Mouse (Mus musculus): ENCODE data around the gene Terb2. TPM values are rescaled to one million over a fixed set of nuclear protein-coding genes. Genes with fewer than 3 reads are reported as not detected.

Gene Terb2
- total and polyA plus RNA-seq, 3 experiments: not detected

DNA sequence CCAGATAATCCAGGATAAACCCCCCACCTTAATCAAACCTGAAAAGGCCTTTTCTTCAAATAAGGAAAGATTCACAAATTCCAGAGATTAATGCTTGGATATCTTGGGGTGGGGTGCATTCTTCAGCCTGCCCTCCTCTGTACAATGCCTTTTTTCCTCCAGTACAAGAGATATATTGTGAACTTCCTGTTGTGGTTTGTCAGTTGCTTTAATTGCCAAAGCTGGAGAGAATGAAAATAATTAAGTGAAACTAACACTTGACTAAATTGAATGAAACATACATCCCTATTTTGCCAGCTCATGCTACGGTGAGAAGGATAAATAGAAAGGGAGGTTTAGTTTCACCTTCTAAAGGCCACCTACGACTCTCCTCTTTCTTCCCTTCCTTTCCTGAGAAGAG is 32.2 kb downstream of the Terb2 start:
- H3K36me3 ChIP-seq (ENCODE audit: control insufficient read depth, insufficient read depth, low read length): no peaks in the 10 kb centered on the region
- no peak overlapping the region for H3K9ac ChIP-seq (ENCODE audit: low read depth, low read length)
- H3K79me2 ChIP-seq (replicated peaks; ENCODE audit: control insufficient read depth, insufficient read depth, low read length): no peaks in the 10 kb centered on the region
- H3K27ac ChIP-seq: no peak overlapping the region
- DNase-seq: no peak
- no peaks in the 10 kb centered on the region for H3K4me1 ChIP-seq (ENCODE audit: control insufficient read depth, insufficient read depth, low read length)
- H3K4me3 ChIP-seq: no peak overlapping the region
- intact Hi-C loops (cut with DNase I): no loop called here
- no peaks in the 10 kb centered on the region for H3K27me3 ChIP-seq (ENCODE audit: control insufficient read depth, insufficient read depth, low read length)
- WGBS: 72% methylated on average over 2 of the region's 2 CpGs
- TF ChIP-seq POLR2A (IDR thresholded peaks at IDR 0.05; ENCODE audit: insufficient read depth, low read depth, low read length) (no peak), EP300 (IDR thresholded peaks at IDR 0.05; ENCODE audit: insufficient read depth, low read depth, low read length) (no peak)

DNA sequence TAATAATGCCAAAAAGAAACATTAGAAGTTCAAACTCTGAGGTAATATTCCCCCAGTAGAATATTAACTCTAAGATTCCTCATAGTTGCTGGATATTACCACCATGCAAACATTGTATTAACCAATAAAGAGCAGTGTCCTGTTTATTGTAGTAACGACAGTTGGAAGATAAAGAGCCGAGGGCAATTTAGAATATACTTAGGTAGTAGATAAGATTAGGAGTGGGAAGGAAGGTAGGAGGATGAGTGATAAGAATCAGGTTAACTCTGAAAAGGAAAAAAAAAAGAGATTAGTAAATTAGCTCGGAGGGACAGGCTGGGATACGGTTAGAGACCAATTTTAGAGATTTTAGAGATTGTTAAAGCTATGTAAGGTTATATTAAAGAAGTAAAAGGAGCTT is 35.3 kb downstream of the Terb2 start:
- 36% methylated on average over 4 of the region's 4 CpGs for WGBS
- Histone ChIP-seq H3K27me3 (ENCODE audit: control insufficient read depth, insufficient read depth, low read length) (no peaks in the 10 kb centered on the region), H3K4me3 (no peak overlapping the region), H3K9ac (ENCODE audit: low read depth, low read length) (no peak overlapping the region), H3K27ac (no peak overlapping the region), H3K36me3 (ENCODE audit: control insufficient read depth, insufficient read depth, low read length) (no peaks in the 10 kb centered on the region), H3K4me1 (ENCODE audit: control insufficient read depth, insufficient read depth, low read length) (no peaks in the 10 kb centered on the region), H3K79me2 (replicated peaks; ENCODE audit: control insufficient read depth, insufficient read depth, low read length) (no peaks in the 10 kb centered on the region)
- TF ChIP-seq EP300 (IDR thresholded peaks at IDR 0.05; ENCODE audit: insufficient read depth, low read depth, low read length) (no peak), POLR2A (IDR thresholded peaks at IDR 0.05; ENCODE audit: insufficient read depth, low read depth, low read length) (no peak), CTCF (IDR thresholded peaks at IDR 0.05) (no peak)
- intact Hi-C loops (cut with DNase I): no loop called here
- DNase-seq: no peak

DNA sequence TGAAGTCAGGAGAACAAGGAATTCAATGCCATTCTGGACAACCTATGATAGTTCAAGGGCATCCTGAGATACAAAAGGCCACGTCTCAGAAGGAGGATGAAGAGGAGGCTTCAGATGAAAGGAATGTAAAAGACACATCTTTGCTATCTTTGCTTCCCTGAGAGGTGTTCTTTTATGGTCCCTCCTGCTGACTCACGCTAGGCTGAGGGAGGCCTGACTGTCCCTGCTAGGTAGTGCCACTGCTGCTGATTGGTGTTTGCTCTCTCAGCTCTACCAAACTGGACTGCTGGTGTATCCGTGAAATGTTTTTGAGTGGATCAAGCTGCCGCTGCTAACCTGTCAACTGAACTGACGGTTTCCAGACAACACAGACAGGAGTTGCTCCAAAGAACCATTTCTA is 35.7 kb downstream of the Terb2 start:
- WGBS: 36% methylated on average over 5 of the region's 5 CpGs
- Histone ChIP-seq H3K27ac (no peak overlapping the region), H3K36me3 (ENCODE audit: control insufficient read depth, insufficient read depth, low read length) (no peaks in the 10 kb centered on the region), H3K79me2 (replicated peaks; ENCODE audit: control insufficient read depth, insufficient read depth, low read length) (no peaks in the 10 kb centered on the region), H3K27me3 (ENCODE audit: control insufficient read depth, insufficient read depth, low read length) (no peaks in the 10 kb centered on the region), H3K9ac (ENCODE audit: low read depth, low read length) (no peak overlapping the region), H3K4me1 (ENCODE audit: control insufficient read depth, insufficient read depth, low read length) (no peaks in the 10 kb centered on the region), H3K4me3 (no peak overlapping the region)
- TF ChIP-seq CTCF (IDR thresholded peaks at IDR 0.05) (no peak), POLR2A (IDR thresholded peaks at IDR 0.05; ENCODE audit: insufficient read depth, low read depth, low read length) (no peak), EP300 (IDR thresholded peaks at IDR 0.05; ENCODE audit: insufficient read depth, low read depth, low read length) (no peak)
- DNase-seq: no peak
- intact Hi-C loops (cut with DNase I): no loop called here

DNA sequence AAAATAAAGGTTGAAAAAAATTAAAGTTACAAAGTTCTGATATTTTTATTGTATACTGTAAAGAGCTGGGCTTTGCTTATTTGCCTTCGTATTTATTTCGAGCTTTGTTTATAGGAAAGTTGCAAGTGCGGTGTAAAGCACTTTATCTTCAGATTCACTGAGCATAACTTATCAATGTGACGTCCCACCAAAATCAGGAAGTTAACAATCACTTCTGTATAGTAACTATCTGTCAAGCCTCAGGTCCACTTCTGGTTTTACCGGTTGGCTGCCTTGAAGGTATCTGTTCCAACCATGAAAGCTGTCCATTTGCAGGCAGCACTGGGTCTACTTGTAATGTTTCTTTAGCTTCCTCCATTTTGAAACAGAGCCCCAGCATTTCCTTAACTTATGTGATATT is 36.2 kb downstream of the Terb2 start:
- Histone ChIP-seq H3K27ac (no peak overlapping the region), H3K4me3 (no peak overlapping the region), H3K9ac (ENCODE audit: low read depth, low read length) (no peak overlapping the region), H3K4me1 (ENCODE audit: control insufficient read depth, insufficient read depth, low read length) (no peaks in the 10 kb centered on the region), H3K36me3 (ENCODE audit: control insufficient read depth, insufficient read depth, low read length) (no peaks in the 10 kb centered on the region), H3K27me3 (ENCODE audit: control insufficient read depth, insufficient read depth, low read length) (no peaks in the 10 kb centered on the region), H3K79me2 (replicated peaks; ENCODE audit: control insufficient read depth, insufficient read depth, low read length) (no peaks in the 10 kb centered on the region)
- WGBS: 74% methylated on average over 5 of the region's 5 CpGs
- no peak for DNase-seq
- TF ChIP-seq EP300 (IDR thresholded peaks at IDR 0.05; ENCODE audit: insufficient read depth, low read depth, low read length) (no peak), CTCF (IDR thresholded peaks at IDR 0.05) (no peak), POLR2A (IDR thresholded peaks at IDR 0.05; ENCODE audit: insufficient read depth, low read depth, low read length) (no peak)
- intact Hi-C loops (cut with DNase I): no loop called here

DNA sequence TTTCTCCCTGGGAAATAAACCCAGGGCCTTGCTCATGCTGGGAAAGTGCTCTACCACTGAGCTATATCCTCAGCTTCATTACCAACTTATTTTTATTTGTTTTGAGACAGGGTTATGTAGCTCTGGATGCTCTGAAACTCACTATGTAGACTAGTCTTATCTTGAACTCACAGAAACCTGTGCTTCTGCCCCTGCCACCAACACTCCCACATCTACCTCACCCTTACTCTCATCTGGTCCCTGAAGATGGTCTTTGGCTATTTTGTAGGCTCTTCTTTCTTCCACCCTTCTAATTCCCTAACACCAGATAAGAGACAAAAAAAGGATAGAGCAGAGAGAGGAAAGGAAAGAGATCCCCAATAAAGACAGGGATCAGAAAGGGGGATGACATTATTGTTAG is 37.6 kb downstream of the Terb2 start:
- Histone ChIP-seq H3K9ac (ENCODE audit: low read depth, low read length) (no peak overlapping the region), H3K36me3 (ENCODE audit: control insufficient read depth, insufficient read depth, low read length) (no peaks in the 10 kb centered on the region), H3K27ac (no peak overlapping the region), H3K4me1 (ENCODE audit: control insufficient read depth, insufficient read depth, low read length) (no peaks in the 10 kb centered on the region), H3K4me3 (no peak overlapping the region), H3K27me3 (ENCODE audit: control insufficient read depth, insufficient read depth, low read length) (no peaks in the 10 kb centered on the region), H3K79me2 (replicated peaks; ENCODE audit: control insufficient read depth, insufficient read depth, low read length) (no peaks in the 10 kb centered on the region)
- intact Hi-C loops (cut with DNase I): no loop called here
- TF ChIP-seq POLR2A (IDR thresholded peaks at IDR 0.05; ENCODE audit: insufficient read depth, low read depth, low read length) (no peak), EP300 (IDR thresholded peaks at IDR 0.05; ENCODE audit: insufficient read depth, low read depth, low read length) (no peak), CTCF (IDR thresholded peaks at IDR 0.05) (no peak)
- DNase-seq: no peak

DNA sequence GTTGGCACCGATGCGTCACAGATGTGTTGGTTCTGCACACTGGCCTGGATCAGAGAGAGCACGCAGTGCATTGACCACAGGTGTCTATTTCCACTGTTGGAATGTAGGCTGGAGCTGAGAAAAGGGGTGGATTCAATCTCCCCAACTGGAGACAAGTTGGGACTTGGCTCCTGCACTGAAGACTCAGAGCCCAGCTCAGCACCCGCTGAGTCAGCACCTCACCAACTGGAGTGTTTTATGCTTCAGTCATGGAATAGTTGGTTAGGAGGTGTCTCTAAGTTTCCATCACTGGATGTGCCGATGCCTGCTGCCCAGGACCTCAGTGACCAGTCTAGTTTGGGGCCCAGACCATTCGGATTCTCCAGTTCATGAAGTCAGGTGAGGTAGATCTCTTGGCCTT is 44.3 kb downstream of the Terb2 start:
- Histone ChIP-seq H3K27me3 (ENCODE audit: control insufficient read depth, insufficient read depth, low read length) (no peaks in the 10 kb centered on the region), H3K79me2 (replicated peaks; ENCODE audit: control insufficient read depth, insufficient read depth, low read length) (no peaks in the 10 kb centered on the region), H3K36me3 (ENCODE audit: control insufficient read depth, insufficient read depth, low read length) (no peaks in the 10 kb centered on the region), H3K4me1 (ENCODE audit: control insufficient read depth, insufficient read depth, low read length) (peaks cover 2% of the 10 kb centered on the region; the same call in 1 of the 2 replicates), H3K9ac (ENCODE audit: low read depth, low read length) (no peak overlapping the region), H3K4me3 (no peak overlapping the region), H3K27ac (no peak overlapping the region)
- DNase-seq: no peak
- intact Hi-C loops (cut with DNase I): no loop called here
- TF ChIP-seq POLR2A (IDR thresholded peaks at IDR 0.05; ENCODE audit: insufficient read depth, low read depth, low read length): no peak
- no peak for TF ChIP-seq CTCF (IDR thresholded peaks at IDR 0.05)
- WGBS: 88% methylated on average over 6 of the region's 6 CpGs

Data from heart, adult 2 months (tissue).